8 mouse cellular contexts compared by ENCODE assay signal in genomic region chr4:63019428-63019858, GRCm38 (mm10). TPM values are rescaled to one million over a fixed set of nuclear protein-coding genes. Genes with fewer than 3 reads are reported as not detected.
DNase-seq lines count a peak whose midpoint lies in the region; ATAC-seq and TF ChIP-seq lines count a peak whose summit lies in the region.

No protein-coding gene starts in this region.

- no peak overlapping the region for H3K4me3 ChIP-seq in heart, embryonic 12.5 days
- H3K4me3 ChIP-seq in intestine, embryonic 14.5 days (ENCODE audit: low read depth, low read length), result no peak overlapping the region
- H3K4me3 ChIP-seq in lung, embryonic 16.5 days (ENCODE audit: low read length), result no peak overlapping the region

- no peaks in the 10 kb centered on the region for H3K27me3 ChIP-seq in heart, embryonic 12.5 days (replicated peaks)
- H3K27me3 ChIP-seq in Patski, result no peaks in the 10 kb centered on the region
- H3K27me3 ChIP-seq in intestine, embryonic 14.5 days (replicated peaks; ENCODE audit: control insufficient read depth, insufficient read depth, low read length), result no peaks in the 10 kb centered on the region
- no peaks in the 10 kb centered on the region for H3K27me3 ChIP-seq in lung, embryonic 16.5 days (ENCODE audit: control insufficient read depth, insufficient read depth, low read depth, low read length)

- H3K4me1 ChIP-seq in heart, embryonic 12.5 days (replicated peaks), result peaks cover 12% of the 10 kb centered on the region; the same call in 1 of the 2 replicates
- H3K4me1 ChIP-seq in intestine, embryonic 14.5 days (replicated peaks; ENCODE audit: control insufficient read depth, insufficient read depth, low read length), result peaks cover 8% of the 10 kb centered on the region; the same call in 1 of the 2 replicates
- H3K4me1 ChIP-seq in lung, embryonic 16.5 days (replicated peaks; ENCODE audit: control insufficient read depth, insufficient read depth, low read length), result peaks cover 18% of the 10 kb centered on the region

- H3K9me3 ChIP-seq in heart, embryonic 12.5 days (replicated peaks), result no peaks in the 10 kb centered on the region
- H3K9me3 ChIP-seq in intestine, embryonic 14.5 days (ENCODE audit: control insufficient read depth, low read length), result 0 out of 2 replicates have a peak, but pooled peaks cover 3% of the 10 kb centered on the region
- H3K9me3 ChIP-seq in lung, embryonic 16.5 days (ENCODE audit: control insufficient read depth, low read length), result peaks cover 2% of the 10 kb centered on the region; the same call in 1 of the 2 replicates

- H3K9ac ChIP-seq in heart, embryonic 12.5 days, result no peak overlapping the region
- H3K9ac ChIP-seq in intestine, embryonic 14.5 days (ENCODE audit: low read length), result no peak overlapping the region
- H3K9ac ChIP-seq in lung, embryonic 16.5 days (ENCODE audit: low read length), result no peak overlapping the region

- H3K27ac ChIP-seq in heart, embryonic 12.5 days (ENCODE audit: poor library complexity, severe bottlenecking), result no peak overlapping the region
- no peak overlapping the region for H3K27ac ChIP-seq in intestine, embryonic 14.5 days (ENCODE audit: low read depth)
- no peak overlapping the region for H3K27ac ChIP-seq in lung, embryonic 16.5 days (ENCODE audit: low read length)

- no peak overlapping the region for H3K4me2 ChIP-seq in heart, embryonic 12.5 days
- H3K4me2 ChIP-seq in intestine, embryonic 14.5 days (ENCODE audit: low read length), result no peak overlapping the region
- no peak overlapping the region for H3K4me2 ChIP-seq in lung, embryonic 16.5 days (ENCODE audit: low read depth, low read length)

- POLR2A ChIA-PET in Patski (lab: Charles Lee), result no interaction called here

- no peak for DNase-seq in heart, adult 18-20 months
- DNase-seq in Patski (ENCODE audit: low read depth, low spot score), result peak; percentile 22
- DNase-seq in intestine, embryonic 14.5 days (ENCODE audit: low spot score), result no peak
- DNase-seq in thymus, postnatal 10 days (ENCODE audit: low spot score in 2 of 2), result no peak
- DNase-seq in cerebellum, adult 11-12 months, result no peak

- CTCF ChIA-PET in Patski (lab: Charles Lee), result interaction anchor here (0.8 to 3.3 kb wide), 9 partner anchors 9 to 130 kb away, joined by 3 to 14 read pairs (median 4); no protein-coding TSS in a partner anchor

- in situ Hi-C loops in Patski (cut with MboI; ENCODE audit: low pct_unique_long_range_greater_than_20kb), result no loop called here

- no peaks in the 10 kb centered on the region for H3K36me3 ChIP-seq in heart, embryonic 12.5 days
- no peaks in the 10 kb centered on the region for H3K36me3 ChIP-seq in intestine, embryonic 14.5 days (ENCODE audit: control insufficient read depth, insufficient read depth, low read length)
- H3K36me3 ChIP-seq in lung, embryonic 16.5 days (ENCODE audit: control insufficient read depth, insufficient read depth, low read length), result no peaks in the 10 kb centered on the region

- ATAC-seq in heart, embryonic 12.5 days (ENCODE audit: insufficient number of reproducible peaks, low FRiP score), result peak; percentile 53
- peak; percentile 62 for ATAC-seq in Patski
- ATAC-seq in intestine, embryonic 14.5 days (replicated peaks; ENCODE audit: low FRiP score, low TSS enrichment, low read depth), result peak; percentile 79
- ATAC-seq in lung, embryonic 16.5 days (ENCODE audit: low read depth), result peak; percentile 51; the same call in 1 of the 2 replicates
- ATAC-seq in activated CD4-positive, CD25-positive, alpha-beta regulatory T cell, adult 4 months, result no peak

- peak; percentile 76 for TF ChIP-seq CTCF in Patski (IDR thresholded peaks at IDR 0.05)

- WGBS in heart, embryonic 12.5 days, result 77% methylated on average over 4 of the region's 4 CpGs
- 80% methylated on average over 4 of the region's 4 CpGs for WGBS in intestine, embryonic 14.5 days
- WGBS in lung, embryonic 16.5 days, result 63% methylated on average over 4 of the region's 4 CpGs

RNA-seq across cellular contexts. Expression of gene Zfp618, which starts 54.1 kb away (rescaled TPM):
- 11.5 and 13.3 TPM in 2 replicates for polyA plus RNA-seq in heart, embryonic 12.5 days (2016; fragmentation: Nextera tagmentation; extraction: Ambion mirVana)
- total RNA-seq in heart, adult 18-20 months (2021), result under 1 TPM; 0.20 to 0.23 TPM
- 16.5 TPM for polyA plus RNA-seq in Patski (2021)
- 23.3 and 27.6 TPM in 2 replicates for polyA plus RNA-seq in intestine, embryonic 14.5 days (2014; fragmentation: Nextera tagmentation; extraction: Ambion mirVana)
- 26.7 TPM in 2 replicates for polyA plus RNA-seq in lung, embryonic 16.5 days (2015; fragmentation: Nextera tagmentation; extraction: Ambion mirVana)
- under 1 TPM in 1 of 2 experiments, not detected in 1; 0.20 TPM for polyA plus RNA-seq in activated CD4-positive, CD25-positive, alpha-beta regulatory T cell, adult 4 months (2017; shearing (Covaris generic))

Comparison
In these comparisons a context has a peak if more than half of its experiments do, and no peak if none do; other contexts are left out.
1. RNA of gene Zfp618, which starts 54.1 kb away (polyA plus RNA-seq): 26.7 TPM in lung, embryonic 16.5 days, 23.3 to 27.6 TPM in intestine, embryonic 14.5 days, 16.5 TPM in Patski (single experiment) and 11.5 to 13.3 TPM in heart, embryonic 12.5 days; 0.20 TPM in activated CD4-positive, CD25-positive, alpha-beta regulatory T cell, adult 4 months; every median in the first group is over 10 times any median in the second.